Mouse (Mus musculus) bone marrow, adult 2 months (tissue): Measurements from ENCODE around the gene Efna3.

ENCODE experiments used
- CTCF ChIP-seq: fragments of 200-500 bp; IDR thresholded peaks from 2 replicates; pipeline ENCODE4 v1.5.1; 2011; ENCODE audit warnings: low read length, control low read depth; ENCODE audit not compliant: control insufficient read depth, insufficient read depth
- POLR2A ChIP-seq: fragments of 200-500 bp; IDR thresholded peaks from 2 replicates; pipeline ENCODE4 v1.6.1; 2011; ENCODE audit warnings: low read depth, mild to moderate bottlenecking, control low read depth, low read length, borderline replicate concordance; ENCODE audit not compliant: control insufficient read depth

DNA sequence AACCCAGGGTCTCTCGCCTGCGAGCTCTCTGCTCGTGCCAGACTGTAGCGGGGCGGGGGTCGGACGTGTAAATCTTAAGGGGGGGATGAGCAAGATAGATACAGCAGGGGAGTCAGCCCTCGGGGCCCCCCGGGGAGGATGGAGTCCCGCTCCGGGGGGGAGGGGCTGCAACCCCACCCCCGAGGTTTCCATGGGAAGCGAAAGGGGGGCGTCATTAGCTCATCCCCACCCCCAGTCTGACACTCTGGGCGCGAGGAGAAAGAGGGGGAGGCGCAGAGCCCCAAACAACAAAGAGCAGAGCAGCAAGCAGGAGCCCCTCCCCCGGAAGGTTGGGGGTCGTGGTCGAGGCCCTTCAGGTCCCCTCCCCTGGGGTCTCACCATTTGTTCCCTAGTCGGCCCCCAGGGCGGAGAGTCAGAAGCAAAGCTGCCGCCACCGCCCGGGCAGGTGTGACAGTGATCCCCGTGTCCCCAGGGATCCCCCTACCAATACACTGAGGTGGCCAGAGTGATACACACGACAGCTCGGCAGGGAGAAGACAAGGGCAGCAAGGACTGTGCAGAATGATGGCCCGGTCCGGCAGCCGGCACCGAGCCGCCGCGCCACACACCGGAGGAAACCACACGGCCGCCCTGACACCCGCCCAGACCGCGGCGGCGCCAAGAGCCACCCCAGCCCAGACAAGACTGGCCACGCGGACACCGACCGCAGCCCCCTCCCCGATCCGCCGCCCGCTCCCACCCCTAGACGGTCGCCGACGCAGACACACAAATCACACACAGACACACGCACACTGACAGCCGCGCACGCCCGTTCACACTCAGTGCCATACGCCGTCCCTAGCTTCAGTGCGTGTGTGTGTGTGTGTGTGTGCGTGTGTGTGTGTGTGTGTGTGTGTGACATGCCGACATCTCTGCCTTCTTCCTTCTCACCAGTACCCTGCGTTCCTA is 1.3 kb downstream of the Efna3 start:
- TF ChIP-seq CTCF, result no peak
- no peak for TF ChIP-seq POLR2A
